Mouse (Mus musculus): ENCODE data around the gene Mocs1. TPM values are rescaled to one million over a fixed set of nuclear protein-coding genes. Genes with fewer than 3 reads are reported as not detected.

The Mocs1 gene
- total RNA-seq, 2 experiments from 2014 or later: 13.9 to 15.6 TPM

- no peak for DNase-seq (ENCODE audit: extremely low spot score in 1 of 2, low spot score in 2 of 2)
- TF ChIP-seq CTCF (IDR thresholded peaks at IDR 0.05): no peak
- Histone ChIP-seq H3K27ac (no peak overlapping the region), H3K4me3 (no peak overlapping the region)
- intact Hi-C loops (cut with DNase I): no loop called here
Measured at GRCm38 (mm10) chr17:49499635-49500034, 71.5 kb downstream of the Mocs1 start.

DNA sequence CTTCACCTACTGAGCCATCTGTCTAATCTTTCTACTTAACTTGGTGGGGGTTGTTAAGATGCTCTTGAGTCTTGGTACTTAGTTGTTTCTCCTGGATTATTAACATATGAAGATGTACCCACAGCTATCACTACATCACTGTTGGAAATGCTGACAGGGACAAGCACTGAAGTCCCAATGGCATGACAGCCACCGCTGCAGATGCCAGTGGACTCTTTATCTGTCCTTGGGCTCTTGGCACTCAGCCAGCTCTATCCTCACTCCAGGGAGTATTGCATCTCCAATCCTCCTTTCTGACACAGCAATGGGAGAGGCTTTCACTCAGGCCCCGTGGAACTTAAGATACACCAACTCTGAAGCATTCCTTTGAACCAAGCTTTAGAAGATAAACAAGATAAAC is 72.1 kb downstream of the Mocs1 start:
- no peak overlapping the region for H3K4me3 ChIP-seq
- no peak overlapping the region for H3K27ac ChIP-seq
- intact Hi-C loops (cut with DNase I): no loop called here
- TF ChIP-seq CTCF (IDR thresholded peaks at IDR 0.05): no peak
- DNase-seq (ENCODE audit: extremely low spot score in 1 of 2, low spot score in 2 of 2): no peak

DNA sequence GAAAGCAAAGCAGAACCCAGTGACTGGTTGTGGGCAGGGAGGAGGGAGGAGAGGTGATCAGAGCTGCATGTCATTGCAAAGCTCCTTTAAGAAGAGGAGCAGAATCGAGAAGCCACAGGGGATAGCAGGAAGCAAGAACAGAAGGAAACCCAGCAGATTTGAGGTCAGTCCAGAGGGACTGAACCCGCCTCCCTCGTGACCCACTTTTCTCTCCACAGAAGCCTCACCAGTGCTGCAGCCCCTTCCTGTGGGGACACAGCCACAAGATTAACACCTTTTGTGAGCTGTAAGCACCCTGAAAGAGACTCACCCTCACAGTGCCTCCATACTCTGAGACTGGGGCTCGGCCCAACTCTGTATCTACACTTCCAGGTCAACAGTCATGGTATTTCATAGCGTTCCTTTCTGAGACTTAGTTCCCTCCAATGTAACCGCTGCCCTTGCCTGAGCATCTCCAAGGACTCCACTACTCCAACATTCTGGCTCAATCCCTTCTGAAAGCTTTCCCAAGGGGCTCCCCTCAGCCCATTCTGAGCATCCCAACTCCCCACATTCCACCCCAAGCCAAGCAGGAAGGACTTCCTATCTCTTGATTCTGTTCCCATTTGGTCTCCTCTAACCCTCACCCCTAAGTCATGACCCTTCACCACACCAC is 75.2 kb downstream of the Mocs1 start:
- intact Hi-C loops (cut with DNase I): no loop called here
- 0 out of 2 replicates have a peak overlapping the region, but pooled peaks have one; percentile 10 for H3K27ac ChIP-seq
- peak; percentile 28 for TF ChIP-seq CTCF (IDR thresholded peaks at IDR 0.05)
- DNase-seq (ENCODE audit: extremely low spot score in 1 of 2, low spot score in 2 of 2): no peak
- no peak overlapping the region for H3K4me3 ChIP-seq

Other genes starting within 250 kb of the Mocs1 start
- 10 to 100 TPM; 48.7 to 55.6 TPM for gene Daam2, start 136.0 kb downstream of the Mocs1 start, total RNA-seq (2021)
- gene Kif6, start 186.8 kb downstream of the Mocs1 start, total RNA-seq (2021): 1 to 10 TPM; 1.9 to 2.1 TPM

All from left cerebral cortex, adult 2 months (tissue).